Mouse (Mus musculus) CD8-positive naive resting alpha-beta T cell, adult 2 months (primary cell): ENCODE measurements around the gene Rpl37.

Experiments
- DNase-seq, 2 experiments: peaks; one replicate each; pipeline ENCODE4 v3.0.0; 2022; ENCODE audit warnings: low read depth in 2 of 2, low spot score in 2 of 2

Gene Rpl37

GRCm38 (mm10) chr15:5149187-5149586, 32.7 kb downstream of the Rpl37 start:
- DNase-seq = no peak

DNA sequence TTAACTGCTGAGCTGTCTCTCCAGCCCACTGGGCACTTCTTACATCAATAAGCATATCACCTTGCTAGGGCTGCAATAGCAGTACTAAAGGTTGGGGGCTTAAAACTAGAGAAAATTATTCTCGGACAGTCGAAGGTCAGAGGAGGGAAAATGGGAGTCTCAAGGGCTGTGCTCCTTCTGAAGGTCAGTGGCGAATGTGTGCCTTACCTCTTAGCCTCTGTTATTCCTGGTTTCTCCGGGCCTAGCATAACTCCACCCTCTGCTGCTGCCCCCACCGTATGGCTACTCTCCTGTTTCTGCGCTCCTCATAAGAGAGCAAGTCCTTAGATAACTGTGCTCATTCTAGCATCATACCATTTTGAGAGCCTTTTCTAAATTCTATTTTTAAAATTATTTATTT, 35.7 kb downstream of the Rpl37 start:
- DNase-seq = no peak

DNA sequence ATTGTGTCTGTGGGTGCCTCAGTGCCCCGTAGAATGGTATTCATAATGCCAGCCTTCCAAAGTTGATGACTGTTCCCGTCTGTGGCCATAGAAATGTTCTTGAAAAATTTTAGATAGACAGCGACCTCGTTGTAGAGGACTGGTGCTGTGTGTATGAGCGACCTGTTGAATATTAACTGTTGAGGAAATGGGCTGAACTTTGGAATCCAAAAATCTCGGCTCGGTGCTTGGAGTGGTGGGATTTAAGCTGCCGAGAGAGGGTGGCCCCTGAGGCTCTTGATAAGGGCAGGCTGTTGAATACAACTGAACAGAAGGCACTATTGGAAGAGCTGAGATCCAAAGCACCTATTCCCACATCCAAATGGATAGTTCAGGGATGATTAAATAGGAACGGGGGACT, 38.2 kb downstream of the Rpl37 start:
- no peak for DNase-seq

DNA sequence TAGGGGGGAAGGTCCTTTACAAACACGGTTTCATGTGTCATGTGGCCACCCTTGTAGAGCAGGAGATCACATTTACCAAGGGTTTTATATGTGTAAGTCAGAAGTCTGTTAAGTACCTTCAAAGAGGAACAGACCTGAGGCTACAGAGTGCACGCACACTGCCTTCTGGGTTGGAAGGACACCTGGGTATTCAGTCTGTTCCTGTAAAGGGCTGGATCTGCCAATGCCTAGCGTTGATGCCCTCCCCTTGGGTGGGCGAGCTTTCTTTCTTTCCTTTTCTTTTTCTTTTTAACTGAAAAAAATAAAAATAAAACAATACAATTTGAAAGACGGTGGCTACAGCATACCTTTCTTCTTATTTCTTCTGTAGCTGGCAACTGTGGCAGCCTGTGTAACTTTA, 38.6 kb downstream of the Rpl37 start:
- no peak for DNase-seq

- no peak for DNase-seq
Measured at GRCm38 (mm10) chr15:5156355-5156754, 39.9 kb downstream of the Rpl37 start.

DNA sequence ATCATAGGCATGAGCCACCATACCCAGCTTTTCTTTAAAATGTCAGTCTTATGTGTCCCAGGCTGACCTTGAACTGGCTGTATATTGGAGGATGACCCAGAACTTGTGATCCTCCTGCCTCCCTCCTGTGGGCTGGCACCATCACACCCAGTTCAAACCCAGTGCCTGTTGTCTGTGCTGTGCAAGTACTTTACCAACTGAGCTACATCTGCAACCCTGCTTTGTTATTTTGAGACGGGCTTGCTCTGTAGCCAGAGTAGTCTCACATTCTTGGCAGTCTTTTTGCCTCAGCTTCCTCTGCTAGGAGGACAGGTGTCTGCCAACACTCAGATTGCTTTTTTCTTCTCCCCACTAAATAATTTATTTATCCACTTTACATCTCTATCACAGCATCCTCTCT, 40.9 kb downstream of the Rpl37 start:
- no peak for DNase-seq

- DNase-seq = no peak
Measured at GRCm38 (mm10) chr15:5158827-5159226, 42.4 kb downstream of the Rpl37 start.

- DNase-seq = no peak
Measured at GRCm38 (mm10) chr15:5165121-5165773, 48.8 kb downstream of the Rpl37 start.
